Mouse (Mus musculus) heart, postnatal 36 days (tissue): Measurements from ENCODE around the gene Prps1. TPM values are rescaled to one million over a fixed set of nuclear protein-coding genes. Genes with fewer than 3 reads are reported as not detected.

ENCODE experiments used
- total RNA-seq, 2 experiments: library from RNA; stranded (reverse); gene quantifications; 2 replicates each; pipeline ENCODE4 v1.2.3; 2021

The Prps1 gene
- total RNA-seq, 2 experiments from 2014 or later, result 27.4 to 30.5 TPM

Other genes with a start within 250 kb of the Prps1 start
- gene Frmpd3, start 114.3 kb upstream of the Prps1 start, total RNA-seq, result not detected
- gene Tsc22d3, start 144.0 kb downstream of the Prps1 start, total RNA-seq, result 100 to 1,000 TPM; 149 to 172 TPM
- gene Mid2, start 208.0 kb downstream of the Prps1 start, total RNA-seq, result 10 to 100 TPM; 15.4 to 19.3 TPM